Mouse (Mus musculus) bone marrow, adult 2 months (tissue): Measurements from ENCODE around the gene Rab20.

Source experiments
- CTCF ChIP-seq: fragments of 200-500 bp; IDR thresholded peaks from 2 replicates; pipeline ENCODE4 v1.5.1; 2011; ENCODE audit warnings: low read length, control low read depth; ENCODE audit not compliant: control insufficient read depth, insufficient read depth
- POLR2A ChIP-seq: fragments of 200-500 bp; IDR thresholded peaks from 2 replicates; pipeline ENCODE4 v1.6.1; 2011; ENCODE audit warnings: low read depth, mild to moderate bottlenecking, control low read depth, low read length, borderline replicate concordance; ENCODE audit not compliant: control insufficient read depth

DNA sequence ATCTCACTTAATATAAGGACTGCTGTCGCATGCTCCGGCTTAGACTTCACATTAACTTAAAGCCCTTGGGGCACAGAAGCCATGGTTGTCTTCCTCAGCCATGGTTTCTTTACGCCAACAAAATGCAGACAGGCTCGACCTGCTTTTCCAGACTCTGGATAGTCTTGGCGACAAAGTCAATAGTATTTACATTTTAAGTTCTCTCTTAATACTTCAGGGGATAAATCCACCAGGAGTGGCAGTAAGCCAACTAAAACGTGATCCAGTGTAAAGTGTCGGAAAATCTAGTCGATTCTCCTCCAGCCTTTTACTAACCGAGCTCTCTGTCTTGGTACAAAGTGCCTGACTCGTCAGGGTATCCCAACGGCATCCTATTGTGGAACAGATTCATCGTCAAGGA, 19.8 kb upstream of the Rab20 start:
- TF ChIP-seq CTCF, result no peak
- TF ChIP-seq POLR2A, result no peak
